Mouse (Mus musculus) gastrocnemius, adult 8-10 months (tissue): ENCODE measurements around the gene Zfp961. TPM values are rescaled to one million over a fixed set of nuclear protein-coding genes. Genes with fewer than 3 reads are reported as not detected.
"Not testable (repeated sequence)": the region's sequence is repeated elsewhere in the genome, so short reads cannot be mapped to it uniquely, and the experiment has no call there.

Source experiments
- DNase-seq, 2 experiments: peaks; one replicate each; pipeline ENCODE4 v3.0.0; 2022; ENCODE audit warnings: low spot score in 2 of 2
- total RNA-seq, 4 experiments: library from RNA; stranded (reverse); gene quantifications; 2 replicates each; pipeline ENCODE4 v1.2.4; 2022

Gene Zfp961
- total RNA-seq, 4 experiments from 2014 or later, result 1.3 to 2.3 (median 2.2) TPM

DNA sequence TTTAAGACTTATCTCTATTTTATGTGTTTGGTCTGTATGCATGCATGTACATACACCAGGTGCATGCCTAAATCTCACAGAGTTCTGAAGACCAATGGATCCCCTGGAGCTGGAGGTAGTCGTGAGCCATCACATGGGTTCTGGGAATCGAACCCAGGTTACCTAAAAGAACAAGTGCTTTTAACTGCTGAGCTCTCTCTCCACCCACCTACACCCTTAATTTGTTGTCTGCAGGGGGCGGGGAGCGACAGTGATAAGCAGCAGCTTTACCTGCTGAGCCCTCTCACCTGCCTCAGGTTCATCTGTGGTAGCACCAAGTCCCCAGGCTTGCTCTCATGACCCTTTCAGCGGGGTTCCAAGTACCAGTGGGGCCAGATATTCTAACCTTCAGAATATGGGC is 11.0 kb downstream of the Zfp961 start:
- DNase-seq, result no peak

DNA sequence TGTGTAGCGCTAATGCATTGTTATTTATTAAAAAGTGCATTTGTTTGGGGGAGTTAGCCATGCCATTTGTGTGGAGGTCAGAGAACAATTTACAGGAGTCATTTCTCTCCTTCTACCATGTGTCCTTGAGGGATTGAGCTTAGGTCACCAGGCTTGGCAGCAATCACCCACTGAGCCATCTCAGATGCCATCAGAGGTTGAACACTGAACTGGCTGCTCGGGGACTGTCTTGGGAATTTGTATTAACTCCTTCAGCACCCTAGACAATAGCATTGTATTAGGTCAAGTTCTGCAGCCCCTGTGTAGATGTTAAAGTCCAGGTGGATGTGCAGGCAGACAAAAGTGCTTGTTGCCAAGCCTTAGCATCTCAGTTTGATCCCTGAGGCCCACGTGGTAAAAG is 13.2 kb downstream of the Zfp961 start:
- DNase-seq, result no peak

DNA sequence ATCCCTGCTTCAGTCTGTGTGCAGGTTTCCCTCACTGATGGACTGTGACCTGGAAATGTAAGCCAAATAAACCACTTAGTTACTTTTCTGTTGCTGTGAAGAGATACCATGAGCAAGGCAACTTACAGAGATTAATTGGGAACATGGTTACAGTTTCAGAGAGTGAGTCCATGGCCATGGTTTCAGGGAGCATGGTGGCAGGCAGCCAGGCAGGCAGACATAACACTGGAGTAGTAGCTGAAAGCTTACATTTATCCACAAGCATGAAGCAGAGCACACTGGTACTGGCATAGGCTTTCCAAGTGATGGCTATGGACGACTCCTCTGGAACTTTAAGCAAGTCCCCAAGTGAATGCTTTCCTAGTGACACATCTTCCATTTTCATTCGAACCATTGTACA is 14.3 kb downstream of the Zfp961 start:
- DNase-seq, result no peak

DNA sequence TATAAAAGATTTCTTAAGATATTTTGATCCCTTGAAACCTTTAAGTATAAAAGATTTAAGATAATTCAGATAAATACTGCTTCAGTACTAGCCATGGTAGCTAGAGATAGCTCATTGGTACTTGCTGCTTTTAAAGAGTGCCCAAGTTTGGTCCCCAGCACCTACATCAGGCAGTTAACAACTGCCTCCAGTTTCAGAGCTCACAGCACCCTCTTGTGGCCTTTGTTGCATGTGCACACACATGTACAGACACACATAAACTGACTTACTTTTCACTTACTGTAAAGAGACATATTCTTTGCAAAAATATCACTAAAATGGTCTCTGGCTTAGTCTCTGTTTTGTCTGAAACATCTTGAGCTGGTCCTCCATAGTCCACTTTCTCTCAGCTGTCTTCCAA is 15.6 kb downstream of the Zfp961 start:
- DNase-seq, result no peak

DNA sequence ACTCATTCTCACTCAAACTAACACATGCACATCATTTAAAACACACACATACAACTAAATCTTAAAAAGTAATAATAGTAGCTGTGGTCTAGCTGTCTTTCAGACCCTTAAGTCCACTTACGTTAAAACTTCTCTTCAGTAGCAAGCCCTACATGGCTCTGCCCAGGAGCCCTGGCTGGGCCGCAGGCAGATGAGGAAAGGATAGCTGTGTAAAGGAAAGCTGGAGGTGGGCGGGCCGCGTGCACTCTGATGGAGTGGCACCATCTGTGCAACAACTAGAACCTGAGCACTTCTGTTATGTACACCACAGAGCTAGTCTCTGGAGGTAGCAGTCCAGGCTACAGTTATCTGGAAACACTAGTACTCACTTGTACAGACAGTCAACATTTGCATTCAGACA is 16.4 kb downstream of the Zfp961 start:
- DNase-seq, result no peak

DNA sequence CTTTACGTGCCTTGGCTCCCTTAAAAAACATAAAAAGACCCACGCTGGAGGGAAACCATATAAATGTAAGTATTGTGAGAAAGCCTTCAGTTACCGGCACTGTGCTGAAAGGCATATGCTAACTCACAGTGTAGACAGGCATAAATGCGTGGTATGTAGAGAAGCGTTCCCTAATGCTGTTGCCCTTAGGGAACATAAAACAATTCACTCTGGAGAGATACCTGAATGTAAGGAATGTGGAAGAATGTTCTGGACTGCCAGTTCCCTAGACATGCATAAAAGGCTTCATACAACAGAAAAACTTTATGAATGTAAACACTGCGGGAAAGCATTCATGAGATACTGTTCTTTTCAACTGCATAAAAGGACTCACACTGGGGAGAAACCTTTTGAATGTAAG is 17.3 kb downstream of the Zfp961 start:
- no peak for DNase-seq

DNA sequence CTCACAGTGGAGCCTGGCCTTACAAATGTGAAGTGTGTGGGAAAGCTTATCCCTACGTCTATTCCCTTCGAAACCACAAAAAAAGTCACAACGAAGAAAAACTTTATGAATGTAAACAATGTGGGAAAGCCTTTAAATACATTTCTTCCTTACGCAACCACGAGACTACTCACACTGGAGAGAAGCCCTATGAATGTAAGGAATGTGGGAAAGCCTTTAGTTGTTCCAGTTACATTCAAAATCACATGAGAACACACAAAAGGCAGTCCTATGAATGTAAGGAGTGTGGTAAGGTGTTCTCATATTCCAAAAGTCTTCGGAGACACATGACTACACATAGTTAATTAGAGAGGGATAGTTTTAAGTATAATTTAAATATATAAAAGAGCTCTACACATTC is 17.8 kb downstream of the Zfp961 start:
- no peak for DNase-seq

DNA sequence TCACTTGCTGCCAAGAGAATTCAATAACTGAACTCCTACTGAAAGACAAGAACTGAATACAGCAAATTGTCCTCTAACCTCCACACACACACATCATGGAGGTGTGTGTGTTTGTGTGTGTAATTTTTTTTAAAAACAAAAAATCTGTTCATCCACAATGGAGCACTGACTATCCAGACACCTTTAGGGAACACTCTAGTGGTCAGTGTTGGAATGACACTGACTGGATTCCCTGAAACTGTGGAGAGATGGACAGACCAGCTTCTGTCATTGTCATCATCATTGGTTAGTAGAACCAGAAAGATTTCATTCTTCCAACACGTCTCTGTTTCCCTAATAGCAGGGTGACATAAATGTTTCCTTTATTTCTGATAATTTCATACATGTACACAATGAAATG is 21.1 kb downstream of the Zfp961 start:
- no peak for DNase-seq

DNA sequence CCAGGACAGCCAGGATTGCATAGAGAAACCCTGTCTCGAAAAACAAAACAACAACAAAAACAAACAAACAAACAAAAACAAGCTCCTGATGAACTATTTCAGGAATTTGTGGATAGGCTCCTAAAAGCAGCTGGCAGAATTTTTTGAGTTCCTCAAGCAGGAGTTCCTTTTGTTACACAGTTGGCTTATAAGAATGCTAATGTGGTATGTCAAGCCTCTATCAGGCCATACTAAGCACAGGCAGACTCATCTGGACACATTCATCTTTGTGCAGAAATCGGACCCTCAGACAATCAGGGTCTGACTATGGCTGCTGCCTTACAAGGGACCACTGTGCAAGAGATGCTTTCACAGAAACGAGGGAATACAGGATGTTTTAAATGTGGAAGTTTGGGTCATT is 23.4 kb downstream of the Zfp961 start:
- no peak for DNase-seq

DNA sequence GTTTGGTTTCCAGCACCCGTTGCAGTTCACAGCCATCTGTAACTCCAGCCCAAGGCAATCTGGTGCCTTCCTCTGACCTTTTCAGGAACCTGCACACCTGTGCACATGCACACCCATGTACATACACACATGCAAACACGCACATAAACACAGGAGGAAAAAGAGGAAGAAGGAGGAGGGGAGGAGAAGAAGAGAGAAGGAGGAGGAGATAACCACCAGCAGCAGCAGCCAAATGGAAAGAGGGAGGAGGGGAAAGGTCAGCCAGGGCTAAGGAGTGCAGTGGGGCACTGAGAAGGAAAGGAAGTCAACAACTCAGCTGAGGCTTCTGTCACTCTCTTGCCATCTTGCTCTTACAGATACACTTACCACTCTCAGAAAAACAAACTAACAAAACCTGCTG is 30.2 kb downstream of the Zfp961 start:
- no peak for DNase-seq

DNA sequence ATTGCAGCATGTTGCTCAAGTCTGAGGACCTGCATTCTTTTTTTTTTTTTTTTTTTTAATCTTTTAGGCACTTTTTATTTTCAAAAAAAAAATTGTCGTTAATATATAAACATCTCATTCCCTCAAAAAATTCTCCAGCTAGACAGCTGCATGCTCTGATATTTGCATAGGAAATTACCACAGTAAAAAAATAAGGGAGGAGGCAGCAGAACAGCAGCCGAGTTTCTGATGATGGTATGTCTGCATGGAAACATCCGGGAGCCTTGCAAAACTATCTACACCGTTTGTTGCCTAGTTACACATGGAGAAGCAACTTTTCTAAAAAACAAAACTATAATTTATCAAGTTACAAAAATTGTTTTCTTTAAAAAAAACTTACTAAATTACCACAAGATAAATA is 30.6 kb downstream of the Zfp961 start:
- DNase-seq, result no peak

DNA sequence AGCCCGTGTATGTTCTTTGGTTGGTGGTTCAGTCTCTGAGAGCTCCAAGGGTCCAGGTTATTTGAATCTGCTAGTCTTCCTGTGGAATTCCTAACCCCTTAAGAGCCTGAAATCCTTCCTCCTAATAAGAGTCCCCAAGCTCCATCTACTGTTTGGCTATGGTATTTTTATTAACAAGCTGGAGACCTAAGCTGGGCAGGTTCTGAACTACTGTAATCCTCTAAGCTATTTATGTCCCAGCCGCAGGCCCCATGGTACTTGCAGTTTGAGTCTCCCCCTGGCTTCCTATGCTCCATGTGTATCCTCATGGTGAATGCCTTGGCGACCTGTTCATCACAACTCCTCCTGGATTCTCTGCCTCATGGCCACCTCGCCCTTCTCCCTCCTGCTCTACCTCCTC is 33.8 kb downstream of the Zfp961 start:
- DNase-seq, result no peak

DNA sequence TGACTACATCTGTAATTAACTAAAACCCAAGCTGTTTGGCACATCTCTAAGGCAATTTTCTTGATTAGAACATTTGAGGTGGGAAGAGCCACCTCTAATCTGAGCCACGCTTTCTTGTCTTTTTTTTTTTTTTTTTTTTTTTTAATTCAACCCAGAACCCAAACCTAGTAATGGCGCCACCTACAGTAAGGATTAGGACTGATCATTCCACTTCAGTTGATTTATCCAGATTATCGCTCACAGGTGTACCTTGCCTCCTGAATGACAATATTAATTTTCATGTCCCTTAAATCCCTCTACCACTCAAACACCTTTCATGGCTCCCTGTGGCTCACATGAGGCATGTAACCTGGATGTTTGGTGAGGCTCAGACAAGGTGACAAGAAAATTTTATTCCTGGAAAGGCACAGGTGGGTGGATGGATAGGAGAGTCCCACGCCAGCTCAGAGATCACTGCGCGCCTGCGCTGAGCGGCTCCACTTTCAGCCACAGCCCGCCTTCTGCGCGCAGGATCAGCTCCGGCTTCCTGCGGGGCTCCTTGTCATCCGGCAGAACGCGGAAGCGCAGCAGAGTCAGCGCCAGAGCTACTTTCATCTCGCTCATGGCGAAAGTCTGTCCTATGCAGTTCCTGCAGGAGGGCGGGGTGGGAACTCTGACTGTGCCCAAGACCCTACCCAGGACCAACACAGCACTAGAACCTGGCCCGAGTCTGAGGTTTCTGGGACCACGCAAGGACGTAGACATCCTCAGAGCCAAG is 37.5 kb downstream of the Zfp961 start:
- DNase-seq, result no peak

DNA sequence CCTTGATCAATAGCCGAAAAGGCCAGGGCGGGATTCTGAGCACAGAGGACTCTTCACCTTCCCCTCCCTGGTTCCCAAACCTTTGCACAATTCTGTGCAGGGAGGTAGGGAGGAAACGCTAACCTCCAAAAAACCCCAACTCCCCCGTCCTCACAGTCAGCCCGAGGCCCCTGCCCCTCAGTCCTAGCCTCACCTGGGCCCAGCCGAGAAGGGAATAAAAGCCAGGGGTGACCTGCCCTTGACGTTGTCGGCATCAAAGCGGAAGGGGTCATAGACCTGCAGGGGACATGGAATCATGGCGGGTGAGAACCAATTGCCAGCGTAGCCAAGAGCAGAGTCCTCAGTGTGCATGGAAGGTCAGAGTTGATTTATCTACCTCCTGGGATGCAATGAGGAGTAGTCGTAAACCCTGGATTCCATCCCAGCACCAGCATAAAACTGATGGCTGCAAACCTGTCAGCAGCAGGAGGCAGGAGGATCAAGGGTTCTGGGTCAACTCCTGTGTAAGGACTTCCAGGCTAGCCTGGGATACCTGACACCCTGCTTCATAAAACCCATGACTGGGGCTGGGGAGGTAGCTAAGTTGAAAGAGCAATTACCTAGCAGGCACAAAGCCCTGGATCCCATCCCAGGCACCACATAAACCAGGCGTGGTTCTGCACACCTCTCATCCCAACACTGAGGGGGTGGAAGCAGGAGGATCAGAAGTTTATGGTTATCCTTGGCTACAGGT is 38.2 kb downstream of the Zfp961 start:
- no peak for DNase-seq

DNA sequence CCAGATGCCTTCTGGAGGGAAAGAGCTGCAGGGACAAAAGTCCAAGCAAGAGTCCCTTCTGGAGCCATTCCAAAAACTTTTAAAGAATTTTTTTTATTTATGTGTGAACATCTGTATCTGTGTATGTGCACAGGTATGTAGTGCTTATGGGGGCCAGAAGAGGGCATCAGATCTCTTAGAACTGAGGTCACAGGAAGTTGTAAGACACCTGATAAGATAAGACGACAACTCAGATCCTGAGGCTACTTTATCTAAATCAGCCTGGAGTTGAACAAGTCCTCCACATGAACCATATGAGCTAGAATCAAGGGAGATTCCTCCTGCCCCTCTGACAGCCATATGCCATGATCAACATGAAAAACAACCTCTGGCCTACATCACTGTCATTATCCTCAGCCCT is 48.6 kb downstream of the Zfp961 start:
- DNase-seq, result no peak

DNA sequence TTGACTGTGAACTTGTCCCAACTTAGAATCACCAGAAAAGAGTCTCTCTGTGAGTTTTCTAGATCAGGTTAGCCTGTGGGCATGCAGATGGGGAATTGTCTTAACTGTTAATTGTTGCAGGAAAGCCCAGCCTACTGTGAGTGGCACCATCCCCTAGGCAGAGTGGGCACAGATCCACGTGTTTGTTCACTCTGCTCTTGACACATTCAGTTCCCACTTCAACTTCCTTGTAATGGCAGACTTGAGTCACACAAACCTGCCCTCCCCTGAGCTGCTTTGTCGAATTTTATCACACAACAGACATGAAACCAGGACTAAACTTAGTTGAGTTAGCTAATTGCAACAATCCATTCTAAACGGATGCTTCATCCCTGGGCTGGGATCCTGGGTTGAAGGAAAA is 49.4 kb downstream of the Zfp961 start:
- no peak for DNase-seq

DNA sequence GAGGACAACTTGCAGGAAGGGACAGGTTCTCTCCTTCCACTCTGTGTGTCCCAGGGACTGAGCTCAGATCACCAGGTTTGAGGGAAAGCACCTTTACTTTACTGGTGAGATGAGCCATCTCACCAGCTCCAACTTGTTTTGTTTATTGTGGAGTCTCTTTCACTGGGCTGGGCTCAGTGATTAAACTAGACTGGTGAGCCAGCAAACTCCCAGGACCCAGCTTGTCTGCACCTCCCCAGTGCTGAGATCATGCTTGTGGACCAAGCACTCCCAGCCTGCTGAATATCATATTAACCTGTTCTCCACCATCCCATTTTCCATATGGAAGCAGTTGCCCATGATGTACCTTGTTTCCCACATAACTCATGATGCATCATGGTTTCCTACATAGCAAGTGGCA is 52.1 kb downstream of the Zfp961 start:
- DNase-seq, result no peak

DNA sequence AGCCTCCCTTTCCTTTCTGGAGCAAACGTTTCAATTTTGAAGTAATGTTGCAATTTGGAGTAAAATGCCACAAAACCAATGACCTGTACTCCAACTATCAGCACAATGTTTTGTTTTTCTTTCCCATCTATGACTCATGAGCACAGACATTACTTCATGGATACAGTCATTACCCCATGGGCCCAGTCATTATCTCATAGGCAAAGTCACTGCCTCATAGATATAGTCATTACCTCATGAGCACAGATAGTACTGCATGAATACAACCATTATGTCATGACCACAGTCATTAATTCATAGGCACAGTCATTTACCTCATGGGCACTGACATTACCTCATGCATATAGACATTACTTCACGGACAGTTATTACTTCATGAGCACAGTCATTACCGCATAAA is 55.1 kb downstream of the Zfp961 start:
- DNase-seq, result no peak

DNA sequence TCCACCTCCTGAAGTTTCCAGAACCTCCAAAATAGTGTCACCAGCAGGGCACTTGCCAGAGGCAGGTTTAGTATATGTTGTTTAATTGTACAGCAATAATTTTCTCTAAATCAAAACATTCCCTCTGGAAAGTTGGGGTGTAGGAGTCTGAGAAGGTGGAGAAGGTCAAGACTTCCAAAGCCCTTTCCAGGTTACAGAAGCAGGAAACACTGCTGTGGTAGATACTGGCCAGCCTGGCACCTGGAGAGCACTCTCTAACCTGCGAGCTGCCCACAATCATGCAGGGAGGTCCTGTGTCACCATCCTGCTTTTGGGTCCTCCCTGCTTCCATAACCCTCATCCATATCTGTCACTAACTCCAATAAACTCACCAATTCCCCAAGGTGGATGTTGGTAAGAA is 55.9 kb downstream of the Zfp961 start:
- DNase-seq, result no peak

DNA sequence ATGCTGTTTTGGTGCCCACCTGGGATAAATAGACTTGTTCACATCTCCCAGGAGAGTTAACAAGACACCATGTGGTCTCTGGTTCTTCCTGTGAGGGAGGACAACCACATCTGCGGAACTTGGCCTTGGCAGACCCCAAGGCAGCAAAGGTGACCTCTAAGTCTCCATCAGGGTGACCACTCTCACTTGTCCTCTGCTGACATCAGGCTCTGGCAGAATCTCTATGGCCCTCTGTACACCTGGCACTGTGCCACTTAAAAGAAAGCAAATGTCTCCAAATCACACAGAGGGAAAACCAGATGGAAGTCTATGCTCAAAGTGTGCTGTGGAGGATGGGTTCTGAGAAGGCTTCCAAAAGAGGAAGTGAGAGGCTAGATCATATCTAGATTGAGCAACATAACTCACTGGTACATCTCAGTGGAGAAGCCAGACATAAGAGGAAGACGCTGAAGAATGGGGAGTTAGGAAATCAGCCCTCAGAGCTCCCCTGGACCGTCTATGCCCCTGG is 57.4 kb downstream of the Zfp961 start:
- no peak for DNase-seq

DNA sequence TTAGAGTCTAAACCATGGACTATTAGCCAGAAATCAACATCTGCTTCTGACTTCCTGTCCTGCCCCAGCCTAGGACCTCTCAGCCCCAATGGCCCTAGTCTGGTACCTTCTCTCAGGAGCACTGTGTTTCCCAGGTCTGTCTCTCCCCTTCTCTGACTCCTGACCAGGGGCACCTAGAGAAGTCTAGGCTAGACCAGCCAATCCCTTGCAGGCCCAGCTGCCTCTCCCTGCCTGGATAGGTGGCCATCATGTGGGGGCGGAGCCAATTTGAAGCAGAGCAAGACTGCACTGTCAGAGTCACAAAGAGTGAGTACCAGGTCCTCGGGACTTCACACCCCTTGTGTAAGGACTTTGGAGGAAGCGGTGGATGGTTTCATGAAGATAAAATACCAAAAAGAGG is 58.6 kb downstream of the Zfp961 start, which contains the start of gene Cyp4f18:
TSS of gene Cyp4f18 (minus strand) at position 154 of the 400 bp plus-strand sequence.
- no peak for DNase-seq

DNA sequence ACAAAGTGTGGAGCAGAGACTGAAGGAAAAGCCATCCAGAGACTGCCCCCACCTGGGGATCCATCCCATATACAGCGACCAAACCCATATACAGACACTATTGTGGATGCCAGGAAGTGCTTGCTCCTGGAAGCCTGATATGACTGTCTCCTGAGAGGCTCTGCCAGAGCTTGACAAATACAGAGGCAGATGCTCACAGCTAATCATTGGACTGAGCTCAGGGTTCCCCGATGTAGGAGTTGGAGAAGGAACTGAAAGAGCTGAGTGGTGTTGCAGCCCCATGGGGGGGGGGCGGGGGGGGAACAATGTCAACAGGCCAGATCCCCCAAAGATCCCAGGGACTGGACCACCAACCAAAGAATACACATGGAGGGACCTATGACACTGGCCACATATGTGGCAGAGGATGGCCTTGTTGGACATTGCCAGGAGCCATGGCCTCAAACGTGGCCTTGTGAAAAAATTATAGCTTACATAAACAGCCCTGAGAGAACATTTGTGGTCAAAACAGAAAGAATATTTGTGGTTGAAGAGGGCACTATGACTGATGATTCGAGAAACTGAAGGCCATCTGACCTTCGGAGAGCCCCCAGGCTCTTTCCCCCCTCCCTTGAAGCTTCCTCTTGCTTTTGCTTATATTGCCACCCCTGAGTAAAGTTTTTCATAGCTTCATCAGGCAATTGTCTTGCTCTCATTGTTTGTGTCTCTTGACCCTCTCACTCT is 62.8 kb downstream of the Zfp961 start:
- DNase-seq, result not testable (repeated sequence)
